Mouse (Mus musculus): ENCODE measurements around the gene Grtp1.

The Grtp1 gene

GRCm38 (mm10) chr8:13200301-13201012 lies at the start of gene Grtp1:
Grtp1 (minus strand) TSS chr8:13200620.
- DNase-seq, result peak; percentile 35 to 46

- no peak for DNase-seq
These were observed 44.0 kb upstream of the Grtp1 start for GRCm38 (mm10) chr8:13244343-13244880.

GRCm38 (mm10) chr8:13242985-13243870 lies 42.8 kb upstream of the Grtp1 start:
- no peak for DNase-seq

- peak; percentile 80 to 84 for DNase-seq
These were observed 40.3 kb upstream of the Grtp1 start for GRCm38 (mm10) chr8:13240691-13241090.

- no peak for DNase-seq
These were observed 39.6 kb upstream of the Grtp1 start for GRCm38 (mm10) chr8:13240055-13240454.

- no peak for DNase-seq
These were observed 34.4 kb upstream of the Grtp1 start for GRCm38 (mm10) chr8:13234803-13235202.

- no peak for DNase-seq
These were observed 30.1 kb upstream of the Grtp1 start for GRCm38 (mm10) chr8:13230471-13230870.

- no peak for DNase-seq
These were observed 29.4 kb upstream of the Grtp1 start for GRCm38 (mm10) chr8:13229802-13230201.

- no peak for DNase-seq
These were observed 28.6 kb upstream of the Grtp1 start for GRCm38 (mm10) chr8:13228923-13229610.

- DNase-seq, result no peak
These were observed 26.8 kb upstream of the Grtp1 start for GRCm38 (mm10) chr8:13227184-13227583.

- DNase-seq, result no peak
These were observed 25.9 kb upstream of the Grtp1 start for GRCm38 (mm10) chr8:13226288-13226687.

- no peak for DNase-seq
These were observed 24.0 kb upstream of the Grtp1 start for GRCm38 (mm10) chr8:13224426-13224825.

GRCm38 (mm10) chr8:13218441-13218840 lies 18.0 kb upstream of the Grtp1 start:
- no peak for DNase-seq

GRCm38 (mm10) chr8:13217986-13218385 lies 17.6 kb upstream of the Grtp1 start:
- no peak for DNase-seq

- no peak for DNase-seq
These were observed 16.7 kb upstream of the Grtp1 start for GRCm38 (mm10) chr8:13217093-13217492.

- DNase-seq, result peak in 1 of 2 experiments; percentile 19
These were observed 16.0 kb upstream of the Grtp1 start for GRCm38 (mm10) chr8:13216386-13216785.

- DNase-seq, result peak; percentile 88 to 93
These were observed 13.3 kb upstream of the Grtp1 start for GRCm38 (mm10) chr8:13213479-13214268.

- peak in 1 of 2 experiments; percentile 31 for DNase-seq
These were observed 9.3 kb upstream of the Grtp1 start for GRCm38 (mm10) chr8:13209770-13210169.

- peak; percentile 55 to 66 for DNase-seq
These were observed 8.4 kb upstream of the Grtp1 start for GRCm38 (mm10) chr8:13208627-13209355.

- DNase-seq, result peak in 1 of 2 experiments; percentile 19
These were observed 5.9 kb upstream of the Grtp1 start for GRCm38 (mm10) chr8:13206290-13206689.

GRCm38 (mm10) chr8:13205311-13205710 lies 4.9 kb upstream of the Grtp1 start:
- DNase-seq, result peak in 1 of 2 experiments; percentile 40

Measured in lung, adult 18-20 months (tissue).